Mouse (Mus musculus) heart, postnatal 14 days (tissue): Measurements from ENCODE around the gene Ticam1. TPM values are rescaled to one million over a fixed set of nuclear protein-coding genes. Genes with fewer than 3 reads are reported as not detected.

ENCODE experiments used
- DNase-seq, 2 experiments: peaks; one replicate each; pipeline ENCODE4 v3.0.0; 2021 to 2022
- intact Hi-C: fragments of 180-260 bp; cut with DNase I; formaldehyde crosslinking; loops from one replicate; pipeline ENCODE4 v1.15.1; 2025
- microRNA-seq, 2 experiments: library from miRNA; unstranded; fragments of <30 nt; microRNA quantifications; one replicate each; pipeline ENCODE4 v1.2.0; 2021 to 2022
- total RNA-seq, 2 experiments: library from RNA; stranded (reverse); gene quantifications; 2 replicates each; pipeline ENCODE4 v1.2.3; 2021

Gene Ticam1
- total RNA-seq, 2 experiments from 2014 or later = 9.5 to 11.4 TPM

DNA sequence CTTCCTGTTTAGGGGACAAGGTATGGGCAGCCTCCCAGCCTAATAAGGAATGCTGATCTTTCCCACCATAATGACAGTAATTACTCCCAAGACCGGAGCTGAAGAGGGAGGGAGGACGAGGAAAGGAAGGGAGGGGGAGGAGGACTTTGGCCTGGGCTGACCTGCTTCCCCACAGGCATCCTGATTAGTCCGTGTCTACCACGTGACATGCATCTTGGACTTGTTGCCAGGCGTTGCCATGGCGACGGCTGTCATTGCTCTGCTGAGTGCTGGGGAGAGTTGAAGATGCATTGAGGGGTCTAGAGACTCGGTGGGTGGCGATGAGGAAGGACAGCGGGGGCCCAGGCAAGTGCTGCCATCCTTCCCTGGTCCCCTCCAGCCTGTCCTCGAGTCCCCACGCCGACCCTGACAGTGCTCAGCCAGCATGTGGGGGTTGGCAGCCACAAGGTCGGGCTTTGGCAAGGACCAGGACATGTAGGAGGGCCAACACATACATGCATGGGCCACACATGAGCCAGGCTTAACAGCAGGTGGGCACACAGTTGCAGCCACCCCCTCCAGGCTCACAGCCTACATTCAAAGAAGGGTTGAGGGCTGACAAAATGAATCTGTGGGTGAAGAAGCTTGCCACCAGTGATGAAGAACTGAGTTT, 42.6 kb downstream of the Ticam1 start:
- peak; percentile 36 to 58 for DNase-seq
- intact Hi-C loops = no loop called here

DNA sequence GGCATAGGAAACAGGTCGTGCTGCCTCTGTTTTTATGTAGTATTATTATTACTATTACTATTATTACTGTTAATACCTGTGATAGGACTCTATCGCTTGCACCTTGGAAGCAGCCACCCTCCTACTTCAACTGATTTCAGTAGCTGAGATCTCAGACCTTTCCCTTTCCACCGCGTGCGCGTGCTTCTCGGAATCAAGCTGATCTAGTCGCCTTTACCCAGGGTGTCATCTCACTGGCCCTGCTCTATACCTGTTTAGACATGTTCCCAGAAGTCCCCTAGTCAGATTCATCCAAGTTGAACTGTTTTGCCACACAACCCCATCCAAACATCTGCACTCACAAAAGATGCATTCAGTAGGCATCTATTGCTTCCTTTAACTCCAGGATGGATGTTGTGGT, 43.2 kb downstream of the Ticam1 start:
- DNase-seq = no peak
- intact Hi-C loops = no loop called here

DNA sequence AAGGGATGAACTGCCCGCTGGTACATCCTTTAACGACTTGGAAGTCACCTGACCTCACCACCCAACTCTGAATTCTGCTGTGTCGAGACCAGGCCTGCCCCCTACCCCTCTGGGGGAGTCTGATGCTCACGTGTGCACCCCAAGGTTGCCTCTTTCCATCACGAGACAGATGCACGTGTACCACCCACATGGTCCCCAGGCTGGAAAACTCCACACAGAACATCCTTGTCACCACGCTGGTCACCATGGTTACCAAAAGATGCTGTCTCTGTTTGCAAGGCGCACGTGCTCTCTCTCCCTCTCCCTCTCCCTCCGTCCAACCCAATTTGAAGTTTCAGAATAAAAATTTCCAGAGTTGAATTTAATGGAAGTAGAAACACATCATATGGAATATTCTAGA, 46.6 kb downstream of the Ticam1 start:
- intact Hi-C loops = no loop called here
- no peak for DNase-seq

DNA sequence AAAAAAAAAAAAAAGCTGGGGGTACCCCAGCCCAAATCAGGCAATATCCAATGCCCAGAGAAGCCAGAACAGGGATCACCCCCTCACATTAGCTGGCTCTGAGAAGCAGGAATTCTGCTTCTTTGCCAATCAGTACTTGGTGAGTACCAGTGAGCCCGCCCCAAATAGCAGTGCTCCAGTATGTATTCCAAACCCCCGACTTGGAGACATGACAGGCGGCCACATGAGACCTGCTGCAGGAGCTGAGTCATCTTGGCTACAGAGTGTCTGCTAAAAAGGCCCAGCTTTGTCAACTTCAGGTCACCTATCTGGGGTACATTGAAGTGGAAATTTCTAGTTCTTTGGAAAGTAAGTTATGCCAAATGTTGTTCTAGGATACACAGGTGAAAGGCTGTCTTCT, 50.0 kb downstream of the Ticam1 start:
- DNase-seq = no peak
- intact Hi-C loops = no loop called here

DNA sequence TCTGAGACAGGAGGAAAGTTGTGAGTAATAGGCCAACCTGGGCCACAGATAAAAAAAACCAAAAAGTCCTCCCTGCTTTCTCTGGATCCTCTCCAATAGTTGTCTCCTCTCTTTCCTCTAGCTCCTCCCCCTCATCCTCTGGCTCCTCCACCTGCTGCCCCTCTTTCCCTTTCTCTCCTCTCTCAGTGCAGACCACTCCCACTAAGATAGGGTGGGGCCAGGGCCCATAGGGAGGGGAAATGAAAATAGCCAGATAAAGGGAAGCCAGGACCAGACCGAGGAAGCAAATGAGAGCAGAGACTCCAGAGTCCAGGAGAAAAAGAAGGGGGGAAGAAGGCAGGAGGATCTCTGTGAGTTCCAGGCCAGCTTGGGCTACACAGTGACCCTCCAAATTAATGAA, 51.7 kb downstream of the Ticam1 start:
- no peak for DNase-seq
- intact Hi-C loops = no loop called here

DNA sequence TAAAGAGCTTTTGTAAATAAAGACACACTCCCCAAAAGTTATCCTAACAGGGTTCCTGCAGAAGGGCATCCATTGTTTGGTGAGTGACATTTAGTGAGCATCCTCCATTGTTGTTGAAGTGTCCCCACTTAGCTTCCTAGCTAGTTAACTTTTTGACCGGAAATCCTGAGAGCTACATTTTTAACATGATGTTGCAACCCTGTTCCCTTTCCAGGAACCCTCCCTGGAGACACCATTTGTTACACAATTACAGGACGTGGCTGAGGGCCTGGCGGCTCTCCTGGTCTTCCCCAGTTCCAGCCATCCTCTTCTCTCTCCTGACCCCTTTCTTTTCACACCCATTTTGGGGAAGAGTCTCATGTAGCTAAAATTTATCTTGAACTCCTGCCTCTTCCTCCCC, 56.8 kb downstream of the Ticam1 start:
- DNase-seq = peak; percentile 78 to 79
- intact Hi-C loops = loop anchor here (2.0 kb wide), 1 partner anchor 33 kb away; no protein-coding TSS in a partner anchor

Small RNA genes within 50 kb of the gene (microRNA-seq; reads per million reads assigned to microRNA genes)
- gene Mir7b = 49.7 to 3,697 reads per million in 2 experiments

Other genes with a start within 250 kb of the Ticam1 start
- gene Sh3gl1, start 240.2 kb downstream of the Ticam1 start, total RNA-seq = 10 to 100 TPM; 23.0 to 24.1 TPM
- gene Chaf1a, start 236.3 kb downstream of the Ticam1 start, total RNA-seq = 1 to 10 TPM; 2.6 to 3.4 TPM
- 10 to 100 TPM; 46.9 to 50.5 TPM for gene Ubxn6, start 201.8 kb downstream of the Ticam1 start, total RNA-seq
- gene Hdgfl2, start 197.2 kb downstream of the Ticam1 start, total RNA-seq = 10 to 100 TPM; 37.3 to 39.8 TPM
- 100 to 1,000 TPM; 125 to 147 TPM for gene Plin4, start 167.0 kb downstream of the Ticam1 start, total RNA-seq
- 100 to 1,000 TPM; 154 to 166 TPM for gene Plin5, start 159.2 kb downstream of the Ticam1 start, total RNA-seq
- gene Lrg1, start 154.8 kb downstream of the Ticam1 start, total RNA-seq = 10 to 100 TPM; 36.7 to 45.8 TPM
- 10 to 100 TPM; 14.5 to 14.7 TPM for gene Sema6b, start 136.4 kb downstream of the Ticam1 start, total RNA-seq
- 1 to 10 TPM; 3.5 to 5.1 TPM for gene Tnfaip8l1, start 114.3 kb downstream of the Ticam1 start, total RNA-seq
- gene Mydgf, start 92.9 kb downstream of the Ticam1 start, total RNA-seq = 10 to 100 TPM; 33.2 to 34.6 TPM
- gene Dpp9, start 57.9 kb downstream of the Ticam1 start, total RNA-seq = 10 to 100 TPM; 32.8 to 36.6 TPM
- 10 to 100 TPM; 90.4 to 94.6 TPM for gene Fem1a, start 20.0 kb downstream of the Ticam1 start, total RNA-seq
- 100 to 1,000 TPM; 115 to 133 TPM for gene Plin3, start 16.1 kb upstream of the Ticam1 start, total RNA-seq
- gene Arrdc5, start 23.5 kb upstream of the Ticam1 start, total RNA-seq = under 1 TPM in 1 of 2 experiments, not detected in 1; 0.36 TPM
- gene Uhrf1, start 26.5 kb upstream of the Ticam1 start, total RNA-seq = 10 to 100 TPM in 1 of 2 experiments, 1 to 10 TPM in 1; 4.8 to 12.2 TPM
- 10 to 100 TPM; 44.3 to 44.9 TPM for gene Kdm4b, start 49.3 kb upstream of the Ticam1 start, total RNA-seq
- 10 to 100 TPM; 60.3 to 64.8 TPM for gene Ptprs, start 199.7 kb upstream of the Ticam1 start, total RNA-seq
- gene Znrf4, start 235.6 kb upstream of the Ticam1 start, total RNA-seq = not detected